11 mouse cellular contexts compared by ENCODE assay signal in the genomic region with DNA sequence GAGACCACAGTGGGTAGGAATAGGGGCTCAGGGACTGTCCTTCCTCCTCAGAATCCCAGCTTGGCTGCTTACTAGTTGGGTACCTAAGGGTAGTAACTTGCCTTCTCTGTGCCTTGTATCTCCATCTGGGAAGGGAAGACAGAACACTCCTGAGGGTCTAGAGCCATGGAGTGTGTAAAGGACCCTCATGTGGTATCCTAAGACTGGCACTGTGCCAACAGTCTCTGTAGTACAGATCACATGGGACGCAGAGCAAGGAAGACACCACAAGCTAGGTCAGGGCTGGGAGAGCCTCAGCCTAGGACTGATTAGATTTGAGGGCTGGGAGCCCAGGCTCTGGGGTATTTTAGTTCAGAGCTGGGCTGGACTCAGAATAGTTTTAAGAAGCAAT. TPM values are rescaled to one million over a fixed set of nuclear protein-coding genes. Genes with fewer than 3 reads are reported as not detected.
A peak's percentile ranks its signal among the peaks of the same experiment; 100 is the strongest.
DNase-seq lines count a peak whose midpoint lies in the region; ATAC-seq and TF ChIP-seq lines count a peak whose summit lies in the region.
"Had no signal": no experiment of that assay in that cellular context is flagged by ENCODE, and none has a peak within 500 bp of the region (broad histone marks: within the 10 kb centered on the region; RNA-seq: fewer than 3 reads in every experiment).

No protein-coding gene starts in this region.

- no peak for TF ChIP-seq CTCF in cerebellum, adult 2 months (IDR thresholded peaks at IDR 0.05; ENCODE audit: borderline replicate concordance, insufficient read depth, low read depth, low read length)

- H3K4me3 ChIP-seq in cerebellum, adult 2 months (replicated peaks; ENCODE audit: insufficient read depth, low read depth, low read length) = no peak overlapping the region
- no peak overlapping the region for H3K4me3 ChIP-seq in kidney, embryonic 16.5 days (ENCODE audit: low read length)
- H3K4me3 ChIP-seq in hindbrain, embryonic 16.5 days (ENCODE audit: low read length) = no peak overlapping the region
- H3K4me3 ChIP-seq: embryonic facial prominence, embryonic 12.5 days; neural tube, embryonic 12.5 days had no signal

- H3K4me1 ChIP-seq in cerebellum, adult 2 months (ENCODE audit: control insufficient read depth, insufficient read depth, low read length) = peaks cover 17% of the 10 kb centered on the region
- H3K4me1 ChIP-seq in kidney, embryonic 16.5 days (ENCODE audit: insufficient read depth, low read length) = peaks cover 6% of the 10 kb centered on the region; the same call in 1 of the 2 replicates
- peaks cover 6% of the 10 kb centered on the region for H3K4me1 ChIP-seq in hindbrain, embryonic 16.5 days (ENCODE audit: control insufficient read depth, insufficient read depth, low read depth, low read length)

- peak overlapping the region; percentile 54 for H3K27ac ChIP-seq in cerebellum, adult 2 months (ENCODE audit: insufficient read depth, low read length)
- no peak overlapping the region for H3K27ac ChIP-seq in kidney, embryonic 16.5 days (ENCODE audit: low read length)
- H3K27ac ChIP-seq in hindbrain, embryonic 16.5 days (ENCODE audit: low read depth, low read length) = peak overlapping the region; percentile 64; the same call in 1 of the 2 replicates
- H3K27ac ChIP-seq: embryonic facial prominence, embryonic 12.5 days; neural tube, embryonic 12.5 days had no signal

- H3K36me3 ChIP-seq in kidney, embryonic 16.5 days (ENCODE audit: insufficient read depth, low read length) = no peaks in the 10 kb centered on the region
- H3K36me3 ChIP-seq in hindbrain, embryonic 16.5 days (ENCODE audit: control insufficient read depth, insufficient read depth, low read length) = peaks cover 8% of the 10 kb centered on the region; the same call in 1 of the 2 replicates
- H3K36me3 ChIP-seq: embryonic facial prominence, embryonic 12.5 days had no signal

- H3K27me3 ChIP-seq in cerebellum, adult 2 months (ENCODE audit: control insufficient read depth, insufficient read depth, low read length) = no peaks in the 10 kb centered on the region
- H3K27me3 ChIP-seq in kidney, embryonic 16.5 days (ENCODE audit: insufficient read depth, low read length) = peaks cover 2% of the 10 kb centered on the region; the same call in 1 of the 2 replicates
- H3K27me3 ChIP-seq in hindbrain, embryonic 16.5 days (replicated peaks; ENCODE audit: control insufficient read depth, insufficient read depth, low read length) = no peaks in the 10 kb centered on the region
- H3K27me3 ChIP-seq: embryonic facial prominence, embryonic 12.5 days; neural tube, embryonic 12.5 days had no signal

- no peak overlapping the region for H3K9ac ChIP-seq in kidney, embryonic 16.5 days (replicated peaks; ENCODE audit: low read length)
- H3K9ac ChIP-seq in hindbrain, embryonic 16.5 days (ENCODE audit: low read depth, low read length) = no peak overlapping the region; the same call in 1 of the 2 replicates
- H3K9ac ChIP-seq: embryonic facial prominence, embryonic 12.5 days; neural tube, embryonic 12.5 days had no signal

- no peak for DNase-seq in cerebellum, adult 2 months
- DNase-seq in cerebellum, adult 9-11 months = no peak
- DNase-seq in kidney, adult 18-20 months = no peak
- peak; percentile 66 for DNase-seq in MN1 (ENCODE audit: low spot score)
- no peak for DNase-seq in spleen, adult 12 weeks (ENCODE audit: low spot score)
- no peak for DNase-seq in right cerebral cortex, postnatal 36 days (ENCODE audit: low spot score in 2 of 2)

- H3K9me3 ChIP-seq in kidney, embryonic 16.5 days (ENCODE audit: low read length) = no peaks in the 10 kb centered on the region
- H3K9me3 ChIP-seq in hindbrain, embryonic 16.5 days (ENCODE audit: control insufficient read depth, low read length) = no peaks in the 10 kb centered on the region
- H3K9me3 ChIP-seq: embryonic facial prominence, embryonic 12.5 days; neural tube, embryonic 12.5 days had no signal

- no peak for TF ChIP-seq POLR2A in cerebellum, adult 2 months (IDR thresholded peaks at IDR 0.05; ENCODE audit: borderline replicate concordance, insufficient read depth, low read length)

- ATAC-seq in kidney, embryonic 16.5 days (ENCODE audit: low FRiP score, low TSS enrichment) = 0 out of 2 replicates have a peak, but pooled peaks have one; percentile 21
- peak; percentile 43; the same call in 1 of the 2 replicates for ATAC-seq in hindbrain, embryonic 16.5 days
- ATAC-seq: inflammation-experienced regulatory T-cells, adult 6 months had no signal

- H3K4me2 ChIP-seq in kidney, embryonic 16.5 days (replicated peaks; ENCODE audit: low read depth, low read length) = no peak overlapping the region
- H3K4me2 ChIP-seq in hindbrain, embryonic 16.5 days (ENCODE audit: low read length) = no peak overlapping the region
- H3K4me2 ChIP-seq: embryonic facial prominence, embryonic 12.5 days; neural tube, embryonic 12.5 days had no signal

- WGBS in cerebellum, adult 2 months = 27% methylated on average over 1 of the region's 1 CpGs
- 61% methylated on average over 1 of the region's 1 CpGs for WGBS in kidney, embryonic 16.5 days
- WGBS in hindbrain, embryonic 16.5 days = 52% methylated on average over 1 of the region's 1 CpGs

RNA-seq across cellular contexts. Expression of a gene that starts 27.3 kb away (rescaled TPM):
- 46.1 and 47.3 TPM in 2 replicates for polyA plus RNA-seq in cerebellum, adult 2 months (2012; rRNA removed)
- 30.3 and 30.8 TPM in 2 replicates for polyA plus RNA-seq in kidney, embryonic 16.5 days (2015; fragmentation: Nextera tagmentation; extraction: Ambion mirVana)
- 35.4 and 37.6 TPM in 2 replicates for polyA plus RNA-seq in hindbrain, embryonic 16.5 days (2015; fragmentation: Nextera tagmentation; extraction: Ambion mirVana)
